Mouse (Mus musculus): ENCODE results near the gene Ndufa10. TPM values are rescaled to one million over a fixed set of nuclear protein-coding genes. Genes with fewer than 3 reads are reported as not detected.
"Not testable (repeated sequence)": the region's sequence is repeated elsewhere in the genome, so short reads cannot be mapped to it uniquely, and the experiment has no call there.

Gene Ndufa10
- total RNA-seq (2014; rRNA removed) (168 and 219 TPM in 2 replicates), polyA plus RNA-seq (2015; fragmentation: Nextera tagmentation; extraction: Ambion mirVana) (329 and 363 TPM in 2 replicates)

DNA sequence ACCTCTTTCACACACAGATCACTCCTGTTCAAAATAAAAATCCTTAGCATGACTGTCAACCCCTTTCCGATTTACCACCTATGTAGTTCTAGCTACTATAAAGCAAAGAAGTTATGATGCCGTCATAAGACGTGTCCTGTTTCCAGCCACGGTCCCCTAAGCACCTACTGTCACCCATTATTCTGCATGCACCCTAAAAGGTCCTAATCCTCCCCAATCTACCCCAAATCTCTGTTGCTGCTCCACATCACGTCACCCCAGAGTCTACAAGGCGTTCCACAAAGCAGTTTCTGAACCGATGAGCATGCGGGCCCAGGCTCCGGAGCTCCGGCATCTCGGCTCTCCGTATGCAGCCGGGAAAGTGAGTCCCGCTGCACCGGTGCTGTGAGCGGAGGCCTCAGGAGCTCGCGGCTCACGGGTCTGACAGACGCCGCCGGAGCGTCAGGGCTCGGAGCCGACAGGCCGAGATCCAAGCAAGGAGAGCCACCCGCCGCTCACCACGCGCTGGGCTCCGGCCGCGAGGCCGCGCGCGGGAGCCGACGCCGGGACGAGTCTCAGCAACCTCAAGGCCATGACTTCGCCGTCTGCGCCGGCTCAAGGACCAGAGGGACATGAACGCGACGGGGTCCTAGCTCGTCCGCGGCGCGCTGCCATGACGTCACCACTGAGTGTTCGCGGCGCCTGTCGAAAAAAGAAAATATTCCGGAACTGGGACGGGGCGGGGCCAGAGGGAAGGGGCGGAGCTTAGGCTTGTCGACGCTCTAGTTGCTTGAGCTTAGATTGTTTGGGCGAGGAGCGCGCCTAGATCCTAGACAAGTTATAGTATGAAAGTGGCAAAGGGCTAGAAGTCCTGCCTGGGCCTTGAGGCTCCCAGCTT is at the start of gene Ndufa10:
Gene Ndufa10 (minus strand): TSS at position 696 of the 877 bp plus-strand sequence.
- Histone ChIP-seq H3K9me3 (ENCODE audit: low read length) (no peaks in the 10 kb centered on the region), H3K36me3 (ENCODE audit: insufficient read depth, low read length) (peaks cover 20% of the 10 kb centered on the region; the same call in 1 of the 2 replicates), H3K4me1 (ENCODE audit: insufficient read depth, low read length) (peaks cover 2% of the 10 kb centered on the region; the same call in 1 of the 2 replicates), H3K27me3 (ENCODE audit: insufficient read depth, low read length) (no peaks in the 10 kb centered on the region), H3K4me3 (ENCODE audit: low read depth, low read length) (peak within 1 kb of the TSS; percentile 100), H3K27ac (ENCODE audit: low read depth, low read length) (peak within 1 kb of the TSS; percentile 85), H3K4me2 (ENCODE audit: low read depth, low read length, poor library complexity, severe bottlenecking) (peak within 1 kb of the TSS; percentile 91), H3K9ac (replicated peaks; ENCODE audit: low read length, poor library complexity, severe bottlenecking) (peak within 1 kb of the TSS; percentile 97)
- DNase-seq (ENCODE audit: low spot score): peak; percentile 91
- WGBS: under 1% methylated on average over 62 of the region's 67 CpGs
- peak; percentile 91 for ATAC-seq (ENCODE audit: low FRiP score)
- TF ChIP-seq CTCF (IDR thresholded peaks at IDR 0.05): no peak

DNA sequence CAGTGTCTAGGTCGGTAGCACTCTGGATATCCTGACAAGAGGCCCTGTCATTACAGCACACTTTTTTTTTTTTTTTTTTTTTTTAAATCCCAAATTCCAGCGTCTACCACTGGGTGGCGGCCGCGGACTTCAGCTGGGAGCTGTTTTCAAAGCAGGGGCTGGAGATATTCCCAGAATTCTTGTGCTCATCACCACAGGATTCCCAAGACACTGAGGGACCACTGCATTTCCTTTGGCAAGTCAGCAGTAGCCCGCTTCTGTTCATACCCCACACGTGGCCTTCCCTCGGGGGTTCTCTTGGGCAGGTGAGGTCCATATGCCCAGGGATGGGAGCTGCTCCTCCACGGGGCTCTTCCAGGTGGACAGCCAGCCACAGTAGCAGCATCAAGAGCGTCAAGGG is 47.7 kb upstream of the Ndufa10 start:
- no peaks in the 10 kb centered on the region for H3K9me3 ChIP-seq (ENCODE audit: low read length)
- H3K4me1 ChIP-seq (ENCODE audit: insufficient read depth, low read length): no peaks in the 10 kb centered on the region
- no peaks in the 10 kb centered on the region for H3K27me3 ChIP-seq (ENCODE audit: insufficient read depth, low read length)
- DNase-seq (ENCODE audit: low spot score) (peak; percentile 82), ATAC-seq (ENCODE audit: low FRiP score) (0 out of 2 replicates have a peak, but pooled peaks have one; percentile 52)
- no peaks in the 10 kb centered on the region for H3K36me3 ChIP-seq (ENCODE audit: insufficient read depth, low read length)
- 0 out of 2 replicates have a peak overlapping the region, but pooled peaks have one; percentile 26 for H3K4me2 ChIP-seq (ENCODE audit: low read depth, low read length, poor library complexity, severe bottlenecking)
- peak; percentile 83 for TF ChIP-seq CTCF (IDR thresholded peaks at IDR 0.05)
- H3K9ac ChIP-seq (replicated peaks; ENCODE audit: low read length, poor library complexity, severe bottlenecking): 0 out of 2 replicates have a peak overlapping the region, but pooled peaks have one; percentile 44
- H3K4me3 ChIP-seq (ENCODE audit: low read depth, low read length): no peak overlapping the region
- H3K27ac ChIP-seq (ENCODE audit: low read depth, low read length): no peak overlapping the region; the same call in 1 of the 2 replicates
- 17% methylated on average over 10 of the region's 10 CpGs for WGBS

DNA sequence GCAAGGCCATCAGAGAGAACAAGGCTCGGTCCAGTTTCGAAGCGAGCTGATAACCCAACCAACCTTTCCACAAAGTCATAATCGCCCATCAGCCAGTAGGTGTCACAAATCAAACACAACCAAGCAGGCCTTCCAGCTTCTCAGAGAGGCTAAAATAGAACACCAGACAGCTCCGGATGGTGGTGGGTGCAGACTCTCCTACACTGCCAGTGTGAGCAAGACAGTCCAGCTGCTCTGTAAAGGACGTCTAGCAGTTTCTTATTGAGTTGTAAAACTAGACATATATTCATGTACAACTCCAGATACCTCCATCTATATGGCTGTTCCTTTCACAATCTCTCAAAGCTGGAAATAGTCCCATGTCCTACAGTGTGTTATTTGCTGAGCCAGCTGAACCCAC is 45.4 kb upstream of the Ndufa10 start:
- Histone ChIP-seq H3K27ac (ENCODE audit: low read depth, low read length) (no peak overlapping the region), H3K4me3 (ENCODE audit: low read depth, low read length) (no peak overlapping the region), H3K27me3 (ENCODE audit: insufficient read depth, low read length) (no peaks in the 10 kb centered on the region), H3K36me3 (ENCODE audit: insufficient read depth, low read length) (no peaks in the 10 kb centered on the region), H3K9ac (replicated peaks; ENCODE audit: low read length, poor library complexity, severe bottlenecking) (no peak overlapping the region), H3K4me1 (ENCODE audit: insufficient read depth, low read length) (no peaks in the 10 kb centered on the region), H3K4me2 (ENCODE audit: low read depth, low read length, poor library complexity, severe bottlenecking) (no peak overlapping the region), H3K9me3 (ENCODE audit: low read length) (no peaks in the 10 kb centered on the region)
- WGBS: 81% methylated on average over 6 of the region's 6 CpGs
- no peak for ATAC-seq (ENCODE audit: low FRiP score)
- no peak for DNase-seq (ENCODE audit: low spot score)
- no peak for TF ChIP-seq CTCF (IDR thresholded peaks at IDR 0.05)

DNA sequence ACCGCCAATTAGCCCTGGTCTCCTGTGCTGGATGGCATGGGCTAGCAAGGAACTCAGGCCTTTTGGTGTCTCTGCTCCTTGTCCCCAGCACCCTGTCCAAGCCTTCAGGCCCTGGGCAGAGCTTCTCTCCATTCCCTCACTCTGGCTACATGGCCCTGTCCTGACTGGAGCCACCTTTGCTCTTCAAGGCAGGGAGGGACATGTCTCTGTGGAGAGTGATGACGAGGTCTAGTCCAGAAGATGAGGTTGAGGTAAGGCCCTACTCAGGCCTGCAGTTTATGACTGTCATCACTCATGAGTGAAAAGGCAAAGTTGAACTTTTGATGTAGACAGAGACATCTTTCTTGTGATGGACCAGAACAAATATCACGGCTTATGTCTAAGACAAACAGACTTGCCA is 44.9 kb upstream of the Ndufa10 start, which contains the start of gene Olfr1414:
Gene Olfr1414 (minus strand): TSS at position 101 of the 400 bp plus-strand sequence.
- H3K27ac ChIP-seq (ENCODE audit: low read depth, low read length): no peak within 1 kb of the TSS
- WGBS: 87% methylated on average over 3 of the region's 3 CpGs
- no peak within 1 kb of the TSS for H3K9ac ChIP-seq (replicated peaks; ENCODE audit: low read length, poor library complexity, severe bottlenecking)
- TF ChIP-seq CTCF (IDR thresholded peaks at IDR 0.05): no peak
- no peaks in the 10 kb centered on the region for H3K27me3 ChIP-seq (ENCODE audit: insufficient read depth, low read length)
- no peaks in the 10 kb centered on the region for H3K36me3 ChIP-seq (ENCODE audit: insufficient read depth, low read length)
- DNase-seq (ENCODE audit: low spot score): no peak
- no peak within 1 kb of the TSS for H3K4me2 ChIP-seq (ENCODE audit: low read depth, low read length, poor library complexity, severe bottlenecking)
- no peaks in the 10 kb centered on the region for H3K4me1 ChIP-seq (ENCODE audit: insufficient read depth, low read length)
- no peak within 1 kb of the TSS for H3K4me3 ChIP-seq (ENCODE audit: low read depth, low read length)
- ATAC-seq (ENCODE audit: low FRiP score): no peak
- no peaks in the 10 kb centered on the region for H3K9me3 ChIP-seq (ENCODE audit: low read length)

DNA sequence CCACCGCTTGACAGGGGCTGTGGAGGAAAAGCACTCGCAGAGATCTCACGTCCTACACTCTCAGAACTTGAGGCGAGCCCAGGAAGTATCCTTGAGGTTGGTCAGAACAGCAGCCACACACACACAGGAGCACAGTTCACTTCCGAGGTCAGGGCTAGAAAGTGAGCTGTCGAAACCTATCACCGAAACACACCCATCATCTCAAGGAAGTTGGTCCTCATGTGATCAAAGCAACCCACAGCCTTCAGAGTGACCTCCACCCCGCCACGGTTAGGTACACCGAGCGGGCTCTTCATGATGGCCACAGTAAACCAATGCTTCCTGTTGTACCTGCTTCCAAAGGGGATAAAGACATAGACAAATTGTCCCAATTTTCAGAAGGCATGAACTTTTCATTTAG is 41.7 kb upstream of the Ndufa10 start:
- Histone ChIP-seq H3K4me1 (ENCODE audit: insufficient read depth, low read length) (no peaks in the 10 kb centered on the region), H3K27me3 (ENCODE audit: insufficient read depth, low read length) (no peaks in the 10 kb centered on the region), H3K27ac (ENCODE audit: low read depth, low read length) (no peak overlapping the region), H3K4me3 (ENCODE audit: low read depth, low read length) (no peak overlapping the region), H3K36me3 (ENCODE audit: insufficient read depth, low read length) (no peaks in the 10 kb centered on the region), H3K4me2 (ENCODE audit: low read depth, low read length, poor library complexity, severe bottlenecking) (no peak overlapping the region), H3K9me3 (ENCODE audit: low read length) (no peaks in the 10 kb centered on the region), H3K9ac (replicated peaks; ENCODE audit: low read length, poor library complexity, severe bottlenecking) (no peak overlapping the region)
- 86% methylated on average over 11 of the region's 11 CpGs for WGBS
- no peak for TF ChIP-seq CTCF (IDR thresholded peaks at IDR 0.05)
- DNase-seq (ENCODE audit: low spot score) (no peak), ATAC-seq (ENCODE audit: low FRiP score) (no peak)

DNA sequence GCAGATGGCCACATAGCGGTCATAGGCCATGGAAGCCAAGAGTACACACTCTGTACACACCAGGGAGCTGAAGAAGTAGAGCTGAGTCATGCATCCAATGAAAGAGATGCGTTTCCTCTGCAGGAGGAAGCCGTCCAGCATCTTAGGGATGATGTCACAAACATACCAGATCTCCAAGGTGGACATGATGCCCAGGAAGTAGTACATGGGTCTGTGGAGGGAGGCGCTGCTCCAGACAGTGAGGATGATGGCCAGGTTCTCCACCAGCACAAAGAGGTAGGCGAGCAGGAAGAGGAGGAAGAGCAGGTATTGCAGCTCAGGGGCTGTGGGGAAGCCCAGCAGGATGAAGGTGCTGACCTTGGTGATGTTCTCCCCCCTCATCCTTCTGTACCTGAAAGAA is 38.0 kb upstream of the Ndufa10 start:
- not testable (repeated sequence) for H3K27ac ChIP-seq (ENCODE audit: low read depth, low read length); H3K4me3 ChIP-seq (ENCODE audit: low read depth, low read length); H3K27me3 ChIP-seq (ENCODE audit: insufficient read depth, low read length); ATAC-seq (ENCODE audit: low FRiP score); H3K4me2 ChIP-seq (ENCODE audit: low read depth, low read length, poor library complexity, severe bottlenecking); H3K36me3 ChIP-seq (ENCODE audit: insufficient read depth, low read length); H3K9ac ChIP-seq (replicated peaks; ENCODE audit: low read length, poor library complexity, severe bottlenecking); DNase-seq (ENCODE audit: low spot score); H3K4me1 ChIP-seq (ENCODE audit: insufficient read depth, low read length); H3K9me3 ChIP-seq (ENCODE audit: low read length)
- WGBS: 91% methylated on average over 4 of the region's 5 CpGs

Measured in midbrain, postnatal 0 days (tissue).